Mouse (Mus musculus) ES-E14 (cell line): ENCODE results near the gene Sptb. TPM values are rescaled to one million over a fixed set of nuclear protein-coding genes. Genes with fewer than 3 reads are reported as not detected.

ENCODE experiments used
- DNase-seq: peaks from one replicate; pipeline ENCODE4 v3.0.0-alpha.2; 2013; ENCODE audit warnings: low read depth, low spot score
- H3K27ac ChIP-seq: 2 replicates; pipeline ENCODE4 v1.5.1; 2012; ENCODE audit warnings: low read depth, mild to moderate bottlenecking, low read length, moderate library complexity, mixed read lengths; ENCODE audit not compliant: poor library complexity, insufficient read depth, severe bottlenecking
- H3K36me3 ChIP-seq: 2 replicates; pipeline ENCODE4 v1.6.1; 2012; ENCODE audit warnings: mild to moderate bottlenecking, low read length, moderate library complexity, mixed read lengths; ENCODE audit not compliant: control insufficient read depth, poor library complexity, insufficient read depth, severe bottlenecking
- H3K4me1 ChIP-seq, 2 experiments: fragments of 150-350 bp in 1 of 2; sonication (generic) in 1 of 2; 2 replicates each; pipeline ENCODE4 v1.6.1; 2012; ENCODE audit warnings: low read length in 2 of 2, mild to moderate bottlenecking in 1 of 2, mixed read lengths in 1 of 2; ENCODE audit not compliant: control insufficient read depth in 2 of 2, insufficient read depth in 2 of 2, poor library complexity in 1 of 2
- H3K4me3 ChIP-seq, 2 experiments: fragments of 150-350 bp in 1 of 2; sonication (generic) in 1 of 2; 2 replicates each; pipeline ENCODE4 v1.5.1; 2012; ENCODE audit warnings: low read length in 2 of 2, low read depth in 1 of 2, mild to moderate bottlenecking in 1 of 2, mixed read lengths in 1 of 2; ENCODE audit not compliant: insufficient read depth in 1 of 2, poor library complexity in 1 of 2, severe bottlenecking in 1 of 2
- H3K9ac ChIP-seq: 2 replicates; pipeline ENCODE4 v1.6.1; 2012; ENCODE audit warnings: low read depth, mild to moderate bottlenecking, low read length, mixed read lengths; ENCODE audit not compliant: poor library complexity, insufficient read depth, severe bottlenecking
- H3K9me3 ChIP-seq: fragments of 150-350 bp; sonication (generic); 2 replicates; pipeline ENCODE4 v1.6.1; 2012; ENCODE audit warnings: low read depth, mild to moderate bottlenecking, low read length; ENCODE audit not compliant: control insufficient read depth, insufficient read depth
- CHD2 ChIP-seq: IDR thresholded peaks from 2 replicates; pipeline ENCODE4 v1.6.1; 2014; ENCODE audit warnings: mild to moderate bottlenecking, low read depth, low read length, inconsistent platforms
- HCFC1 ChIP-seq: IDR thresholded peaks from 2 replicates; pipeline ENCODE4 v1.6.1; 2012; ENCODE audit warnings: low read length, inconsistent platforms, borderline replicate concordance; ENCODE audit not compliant: insufficient read depth
- MAFK ChIP-seq: IDR thresholded peaks from 2 replicates; pipeline ENCODE4 v1.6.1; 2014; ENCODE audit warnings: mild to moderate bottlenecking, low read depth, low read length, inconsistent platforms; ENCODE audit not compliant: insufficient read depth
- ZC3H11A ChIP-seq: IDR thresholded peaks from 2 replicates; pipeline ENCODE4 v1.6.1; 2012; ENCODE audit warnings: low read depth, mild to moderate bottlenecking, inconsistent platforms, low read length, borderline replicate concordance
- ZNF384 ChIP-seq: IDR thresholded peaks from 2 replicates; pipeline ENCODE4 v1.6.1; 2012; ENCODE audit warnings: low read depth, low read length, inconsistent platforms
- in situ Hi-C, 2 experiments: fragments of 600-800 bp; cut with MboI; formaldehyde crosslinking; loops; one replicate each; pipeline ENCODE4 v1.15.1; 2025; ENCODE audit warnings: low sequenced_read_pairs in 2 of 2, inconsistent platforms in 1 of 2; ENCODE audit not compliant: unreplicated experiment in 2 of 2
- total RNA-seq: library from RNA; depleted of rRNA; stranded (reverse); fragments of 300-350 nt; gene quantifications from 2 replicates; pipeline ENCODE4 v1.2.3, GENCODE M21; 2012

Sptb gene
- total RNA-seq, 1 experiment = 3.6 TPM

GRCm38 (mm10) chr12:76614868-76615579, 95.3 kb downstream of the Sptb start:
- no peak overlapping the region for H3K9ac ChIP-seq
- no peak overlapping the region for H3K27ac ChIP-seq
- H3K36me3 ChIP-seq = peaks cover 2% of the 10 kb centered on the region; the same call in 1 of the 2 replicates
- H3K9me3 ChIP-seq = no peaks in the 10 kb centered on the region
- H3K4me3 ChIP-seq = no peak overlapping the region
- in situ Hi-C loops = no loop called here
- peaks cover 0 to 2% of the 10 kb centered on the region in 2 experiments; a peak in 1 of 4 replicates for H3K4me1 ChIP-seq
- no peak for DNase-seq
- no peak for TF ChIP-seq ZC3H11A
- TF ChIP-seq CHD2 = no peak
- TF ChIP-seq ZNF384 = no peak
- TF ChIP-seq MAFK = no peak
- TF ChIP-seq HCFC1 = no peak

DNA sequence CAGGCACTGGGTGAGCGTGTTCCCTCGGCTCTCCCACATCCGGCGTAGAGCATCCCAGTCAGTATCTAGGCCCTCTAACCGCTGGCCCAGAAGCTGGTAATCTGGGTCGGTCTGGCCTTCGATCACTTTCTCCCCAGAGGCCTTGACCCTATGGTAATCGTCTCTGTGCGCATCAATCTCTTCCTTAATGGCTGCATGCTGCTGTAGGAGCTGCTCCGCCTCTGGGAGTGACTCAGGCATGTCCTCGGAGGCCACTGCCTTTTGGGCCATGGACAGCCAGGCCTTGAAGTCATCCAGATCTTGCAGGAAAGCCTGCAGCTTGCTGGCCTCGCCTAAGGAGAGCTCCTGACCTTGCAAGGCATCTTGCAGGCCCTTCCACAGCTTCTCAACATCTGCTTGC, 97.7 kb downstream of the Sptb start:
- Histone ChIP-seq H3K9me3 (no peaks in the 10 kb centered on the region), H3K9ac (no peak overlapping the region), H3K36me3 (peaks cover 4% of the 10 kb centered on the region; the same call in 1 of the 2 replicates), H3K4me1 (peaks cover 0 to 2% of the 10 kb centered on the region in 2 experiments; a peak in 1 of 4 replicates), H3K4me3 (no peak overlapping the region), H3K27ac (no peak overlapping the region)
- in situ Hi-C loops = no loop called here
- DNase-seq = no peak
- TF ChIP-seq CHD2 (no peak), MAFK (no peak), ZC3H11A (no peak), HCFC1 (no peak), ZNF384 (no peak)

- peak overlapping the region; percentile 13 to 28 for H3K4me3 ChIP-seq
- no peak for TF ChIP-seq MAFK
- no peak for TF ChIP-seq ZNF384
- TF ChIP-seq ZC3H11A = no peak
- no peak for TF ChIP-seq CHD2
- no peak for TF ChIP-seq HCFC1
- H3K9ac ChIP-seq = 0 out of 2 replicates have a peak overlapping the region, but pooled peaks have one; percentile 0
- no peaks in the 10 kb centered on the region for H3K9me3 ChIP-seq
- peaks cover 4% of the 10 kb centered on the region; the same call in 1 of the 2 replicates for H3K36me3 ChIP-seq
- peaks cover 0 to 2% of the 10 kb centered on the region in 2 experiments; a peak in 1 of 4 replicates for H3K4me1 ChIP-seq
- DNase-seq = no peak
- H3K27ac ChIP-seq = no peak overlapping the region
- in situ Hi-C loops = no loop called here
Measured at GRCm38 (mm10) chr12:76608997-76609565, 101.3 kb downstream of the Sptb start.

DNA sequence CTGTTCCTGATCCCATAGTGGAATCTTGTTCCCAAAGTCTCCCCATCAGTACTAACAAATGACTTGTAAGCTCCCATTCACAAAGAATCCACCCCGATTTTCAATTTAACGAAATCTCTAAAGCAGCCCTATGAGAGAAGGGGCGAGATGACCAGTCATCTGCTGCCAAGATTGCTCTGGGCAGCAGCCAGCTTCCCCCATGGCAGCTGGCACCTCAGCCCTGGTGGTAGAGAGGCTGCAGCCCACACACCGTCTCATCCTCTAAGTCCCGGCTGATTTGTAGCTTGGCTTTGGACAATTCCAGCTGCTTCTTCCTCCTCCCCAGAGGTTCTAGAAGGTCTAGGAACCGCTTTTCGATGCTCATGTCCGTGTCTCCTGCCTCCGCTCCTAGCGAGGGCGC, 102.1 kb downstream of the Sptb start:
- DNase-seq = no peak
- H3K9me3 ChIP-seq = no peaks in the 10 kb centered on the region
- H3K4me1 ChIP-seq = peaks cover 0 to 2% of the 10 kb centered on the region in 2 experiments; a peak in 1 of 4 replicates
- no peak overlapping the region for H3K9ac ChIP-seq
- TF ChIP-seq HCFC1 (no peak), ZNF384 (no peak), CHD2 (no peak), ZC3H11A (no peak), MAFK (no peak)
- peak overlapping the region; percentile 13 to 28; a peak in 2 of 4 replicates for H3K4me3 ChIP-seq
- peaks cover 4% of the 10 kb centered on the region; the same call in 1 of the 2 replicates for H3K36me3 ChIP-seq
- in situ Hi-C loops = no loop called here
- no peak overlapping the region for H3K27ac ChIP-seq
